Mouse (Mus musculus) stomach, embryonic 16.5 days (tissue): ENCODE results near the gene Egln1. TPM values are rescaled to one million over a fixed set of nuclear protein-coding genes. Genes with fewer than 3 reads are reported as not detected.

ENCODE experiments used
- ATAC-seq: fragments of 200-750 bp; cut with Nextera tagmentation; 2 replicates; pipeline ENCODE4 v1.8.0; 2017; ENCODE audit warnings: moderate number of reproducible peaks, moderate TSS enrichment; ENCODE audit not compliant: insufficient read depth, low FRiP score
- H3K27ac ChIP-seq: fragments of 300-500 bp; sonication (generic); 2 replicates; pipeline ENCODE4 v1.5.1; 2014; ENCODE audit warnings: low read length
- H3K27me3 ChIP-seq: fragments of 300-500 bp; sonication (generic); 2 replicates; pipeline ENCODE4 v1.6.1; 2014; ENCODE audit warnings: low read length, control low read depth, mixed read lengths; ENCODE audit not compliant: control insufficient read depth, insufficient read depth
- H3K36me3 ChIP-seq: fragments of 300-500 bp; sonication (generic); 2 replicates; pipeline ENCODE4 v1.6.1; 2014; ENCODE audit warnings: low read length; ENCODE audit not compliant: control insufficient read depth, insufficient read depth
- H3K4me1 ChIP-seq: fragments of 300-500 bp; sonication (generic); 2 replicates; pipeline ENCODE4 v1.6.1; 2014; ENCODE audit warnings: low read length, control low read depth, mixed read lengths; ENCODE audit not compliant: control insufficient read depth, insufficient read depth
- H3K4me2 ChIP-seq: fragments of 300-500 bp; sonication (generic); 2 replicates; pipeline ENCODE4 v1.6.1; 2014; ENCODE audit warnings: low read depth, low read length, mixed read lengths
- H3K4me3 ChIP-seq: fragments of 300-500 bp; sonication (generic); replicated peaks from 2 replicates; pipeline ENCODE4 v1.5.1; 2014; ENCODE audit warnings: mild to moderate bottlenecking, low read length
- H3K9ac ChIP-seq: fragments of 300-500 bp; sonication (generic); 2 replicates; pipeline ENCODE4 v1.6.1; 2014; ENCODE audit warnings: low read length
- H3K9me3 ChIP-seq: fragments of 300-500 bp; sonication (generic); replicated peaks from 2 replicates; pipeline ENCODE4 v1.6.1; 2016; ENCODE audit warnings: low read length, control low read depth; ENCODE audit not compliant: control insufficient read depth
- WGBS: fragments of 180-500 bp; shearing (Covaris S2); extraction: QIAGEN DNeasy Blood & Tissue Kit; methylation state at CpG from one replicate; pipeline ENCODE4 v1.1.7; 2014; 5-methylcytosine and 5-hydroxymethylcytosine counted together
- polyA plus RNA-seq: library from polyadenylated mRNA; unstranded; fragments of >200 nt; fragmentation: Nextera tagmentation; extraction: Ambion mirVana; gene quantifications from 2 replicates; pipeline ENCODE4 v1.2.1, GENCODE M21; 2015

Egln1 gene
- polyA plus RNA-seq, 1 experiment from 2014 or later: 12.9 TPM

DNA sequence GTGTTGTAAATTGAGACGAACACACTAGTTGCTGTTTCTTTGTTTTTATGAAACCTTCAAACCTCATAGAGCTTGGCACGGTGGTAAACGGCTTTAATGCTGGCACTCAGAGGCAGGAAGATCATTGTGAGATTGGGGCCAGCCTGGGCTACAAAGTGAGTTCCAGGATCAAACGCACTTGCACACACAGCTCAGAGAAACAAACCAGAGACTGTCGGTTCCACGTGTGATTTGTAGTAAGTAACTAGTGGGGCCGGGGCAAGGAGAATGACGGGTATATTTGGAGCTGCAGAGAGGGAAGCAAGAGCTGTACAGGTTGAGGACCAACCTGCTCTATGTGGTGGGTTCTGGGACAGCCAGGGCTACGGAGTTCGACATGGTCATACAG lies 939 bp upstream of the Egln1 start:
- Histone ChIP-seq H3K27ac (peak overlapping the region; percentile 99), H3K27me3 (no peaks in the 10 kb centered on the region), H3K4me3 (peak overlapping the region; percentile 94), H3K9me3 (no peaks in the 10 kb centered on the region), H3K36me3 (no peaks in the 10 kb centered on the region), H3K9ac (peak overlapping the region; percentile 95), H3K4me1 (peaks cover 25% of the 10 kb centered on the region), H3K4me2 (peak overlapping the region; percentile 63)
- ATAC-seq: no peak
- WGBS: 16% methylated on average over 10 of the region's 10 CpGs

- Histone ChIP-seq H3K27me3 (no peaks in the 10 kb centered on the region), H3K4me3 (peak overlapping the region; percentile 94), H3K4me1 (peaks cover 25% of the 10 kb centered on the region), H3K9ac (peak overlapping the region; percentile 98), H3K9me3 (no peaks in the 10 kb centered on the region), H3K36me3 (no peaks in the 10 kb centered on the region), H3K27ac (peak overlapping the region; percentile 99), H3K4me2 (peak overlapping the region; percentile 78)
- WGBS: under 1% methylated on average over 46 of the region's 62 CpGs
- ATAC-seq: peak; percentile 23; the same call in 1 of the 2 replicates
Measured at GRCm38 (mm10) chr8:124948733-124949111, 402 bp downstream of the Egln1 start.

GRCm38 (mm10) chr8:124947865-124948732 lies 1.0 kb downstream of the Egln1 start:
- H3K27ac ChIP-seq: peak overlapping the region; percentile 99
- no peaks in the 10 kb centered on the region for H3K9me3 ChIP-seq
- peak overlapping the region; percentile 94 for H3K4me3 ChIP-seq
- H3K36me3 ChIP-seq: no peaks in the 10 kb centered on the region
- H3K9ac ChIP-seq: peak overlapping the region; percentile 98
- H3K4me1 ChIP-seq: peaks cover 25% of the 10 kb centered on the region
- ATAC-seq: peak; percentile 5; the same call in 1 of the 2 replicates
- H3K27me3 ChIP-seq: no peaks in the 10 kb centered on the region
- WGBS: 0% methylated on average over 67 of the region's 67 CpGs
- H3K4me2 ChIP-seq: peak overlapping the region; percentile 78

GRCm38 (mm10) chr8:124944406-124944805 lies 4.7 kb downstream of the Egln1 start:
- 61% methylated on average over 7 of the region's 7 CpGs for WGBS
- no peak overlapping the region for H3K4me3 ChIP-seq
- H3K9ac ChIP-seq: no peak overlapping the region
- no peak overlapping the region for H3K27ac ChIP-seq
- no peak overlapping the region for H3K4me2 ChIP-seq
- no peaks in the 10 kb centered on the region for H3K27me3 ChIP-seq
- no peak for ATAC-seq
- H3K36me3 ChIP-seq: no peaks in the 10 kb centered on the region
- no peaks in the 10 kb centered on the region for H3K9me3 ChIP-seq
- peaks cover 16% of the 10 kb centered on the region for H3K4me1 ChIP-seq

- no peak overlapping the region for H3K4me2 ChIP-seq
- H3K4me1 ChIP-seq: peaks cover 16% of the 10 kb centered on the region
- no peak overlapping the region for H3K27ac ChIP-seq
- no peaks in the 10 kb centered on the region for H3K9me3 ChIP-seq
- no peak for ATAC-seq
- H3K9ac ChIP-seq: no peak overlapping the region
- H3K36me3 ChIP-seq: peaks cover 5% of the 10 kb centered on the region
- no peaks in the 10 kb centered on the region for H3K27me3 ChIP-seq
- WGBS: 93% methylated on average over 6 of the region's 6 CpGs
- H3K4me3 ChIP-seq: no peak overlapping the region
Measured at GRCm38 (mm10) chr8:124943801-124944200, 5.3 kb downstream of the Egln1 start.

- H3K27me3 ChIP-seq: no peaks in the 10 kb centered on the region
- no peaks in the 10 kb centered on the region for H3K9me3 ChIP-seq
- H3K4me1 ChIP-seq: no peaks in the 10 kb centered on the region
- no peak overlapping the region for H3K27ac ChIP-seq
- no peak overlapping the region for H3K9ac ChIP-seq
- 93% methylated on average over 4 of the region's 4 CpGs for WGBS
- ATAC-seq: no peak
- H3K4me2 ChIP-seq: no peak overlapping the region
- H3K36me3 ChIP-seq: peaks cover 5% of the 10 kb centered on the region
- no peak overlapping the region for H3K4me3 ChIP-seq
Measured at GRCm38 (mm10) chr8:124937293-124937692, 11.8 kb downstream of the Egln1 start.

GRCm38 (mm10) chr8:124936699-124937098 lies 12.4 kb downstream of the Egln1 start:
- no peak overlapping the region for H3K27ac ChIP-seq
- no peak overlapping the region for H3K4me3 ChIP-seq
- H3K4me1 ChIP-seq: no peaks in the 10 kb centered on the region
- no peak overlapping the region for H3K4me2 ChIP-seq
- no peaks in the 10 kb centered on the region for H3K27me3 ChIP-seq
- peaks cover 5% of the 10 kb centered on the region for H3K36me3 ChIP-seq
- H3K9ac ChIP-seq: no peak overlapping the region
- no peaks in the 10 kb centered on the region for H3K9me3 ChIP-seq
- WGBS: 91% methylated on average over 10 of the region's 10 CpGs
- no peak for ATAC-seq

- no peak for ATAC-seq
- H3K27me3 ChIP-seq: no peaks in the 10 kb centered on the region
- no peak overlapping the region for H3K4me3 ChIP-seq
- no peak overlapping the region for H3K4me2 ChIP-seq
- H3K9me3 ChIP-seq: no peaks in the 10 kb centered on the region
- H3K9ac ChIP-seq: no peak overlapping the region
- peaks cover 5% of the 10 kb centered on the region for H3K36me3 ChIP-seq
- 86% methylated on average over 5 of the region's 5 CpGs for WGBS
- H3K4me1 ChIP-seq: no peaks in the 10 kb centered on the region
- H3K27ac ChIP-seq: no peak overlapping the region
Measured at GRCm38 (mm10) chr8:124935116-124935515, 14.0 kb downstream of the Egln1 start.

DNA sequence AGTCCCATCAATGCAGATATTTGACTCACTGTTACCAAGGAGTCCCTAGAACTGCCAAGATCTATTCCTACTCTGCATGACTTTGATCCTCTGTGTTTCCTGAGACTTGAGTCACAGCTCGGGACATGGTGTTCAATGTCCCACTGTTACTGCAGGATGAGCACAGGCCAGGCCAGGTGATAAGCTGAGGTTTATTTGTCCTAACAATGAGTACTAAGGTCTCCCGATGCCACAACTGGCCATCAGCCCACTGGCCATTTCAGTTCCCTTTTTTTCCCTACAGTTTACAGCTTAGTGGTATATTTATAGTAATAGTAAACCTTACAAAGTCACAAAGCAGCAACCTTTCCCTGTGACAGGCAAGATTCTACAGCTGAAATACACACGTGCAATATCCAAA lies 16.7 kb downstream of the Egln1 start:
- Histone ChIP-seq H3K4me1 (no peaks in the 10 kb centered on the region), H3K36me3 (no peaks in the 10 kb centered on the region), H3K9ac (no peak overlapping the region), H3K27ac (no peak overlapping the region), H3K9me3 (no peaks in the 10 kb centered on the region), H3K4me2 (no peak overlapping the region), H3K27me3 (no peaks in the 10 kb centered on the region), H3K4me3 (no peak overlapping the region)
- 70% methylated on average over 3 of the region's 3 CpGs for WGBS
- no peak for ATAC-seq
